Mouse (Mus musculus): ENCODE measurements at regions not wholly inside any gene's neighbourhood (a gene's known extent, or its start where the extent isn't known, plus 50 kb on each side); places are given as distances from the start of the nearest gene placed in this dataset.

GRCm38 (mm10) chr3:17795271-17796260 is 152.6 kb upstream of the Cypt12 start:
- no peak for DNase-seq

GRCm38 (mm10) chr3:17796766-17797165 is 151.4 kb upstream of the Cypt12 start:
- DNase-seq = no peak

- DNase-seq = peak; percentile 79
Observed at GRCm38 (mm10) chr3:17798399-17798798, 149.8 kb upstream of the Cypt12 start.

- DNase-seq = no peak
Observed at GRCm38 (mm10) chr3:17799120-17799519, 149.1 kb upstream of the Cypt12 start.

- no peak for DNase-seq
Observed at GRCm38 (mm10) chr3:17800810-17801209, 147.4 kb upstream of the Cypt12 start.

- no peak for DNase-seq
Observed at GRCm38 (mm10) chr3:17801479-17801878, 146.7 kb upstream of the Cypt12 start.

- DNase-seq = no peak
Observed at GRCm38 (mm10) chr3:17805185-17805584, 143.0 kb upstream of the Cypt12 start.

- no peak for DNase-seq
Observed at GRCm38 (mm10) chr3:17811290-17811689, 136.9 kb upstream of the Cypt12 start.

- DNase-seq = no peak
Observed at GRCm38 (mm10) chr3:17824201-17824600, 124.0 kb upstream of the Cypt12 start.

GRCm38 (mm10) chr3:17824662-17825061 is 123.5 kb upstream of the Cypt12 start:
- no peak for DNase-seq

GRCm38 (mm10) chr3:17825254-17825890 is 122.8 kb upstream of the Cypt12 start:
- no peak for DNase-seq

- DNase-seq = peak; percentile 73
Observed at GRCm38 (mm10) chr3:17834706-17835105, 113.5 kb upstream of the Cypt12 start.

- peak; percentile 13 for DNase-seq
Observed at GRCm38 (mm10) chr3:17847609-17848008, 100.6 kb upstream of the Cypt12 start.

- DNase-seq = peak; percentile 24
Observed at GRCm38 (mm10) chr3:17848181-17848580, 100.0 kb upstream of the Cypt12 start.

- no peak for DNase-seq
Observed at GRCm38 (mm10) chr3:17862367-17862766, 85.8 kb upstream of the Cypt12 start.

GRCm38 (mm10) chr3:17865112-17865511 is 83.1 kb upstream of the Cypt12 start:
- no peak for DNase-seq

- no peak for DNase-seq
Observed at GRCm38 (mm10) chr3:17870895-17871482, 77.2 kb upstream of the Cypt12 start.

GRCm38 (mm10) chr3:17895869-17896268 is 52.3 kb upstream of the Cypt12 start:
- DNase-seq = no peak

GRCm38 (mm10) chr3:17896756-17897155 is 51.5 kb upstream of the Cypt12 start:
- DNase-seq = no peak

All from right cerebral cortex, postnatal 4 days (tissue).